Mouse (Mus musculus) MEL (cell line): ENCODE data around the gene Vmn1r200. TPM values are rescaled to one million over a fixed set of nuclear protein-coding genes. Genes with fewer than 3 reads are reported as not detected.

ENCODE experiments used
- DNase-seq: peaks from one replicate; pipeline ENCODE4 v3.0.0; 2011; ENCODE audit warnings: low read depth, low spot score
- H3K27ac ChIP-seq: 2 replicates; pipeline ENCODE4 v1.5.1; 2012; ENCODE audit warnings: low read depth, mild to moderate bottlenecking, control low read depth, low read length, moderate library complexity; ENCODE audit not compliant: control insufficient read depth
- H3K27me3 ChIP-seq, 2 experiments: fragments of 150-350 bp in 1 of 2; sonication (generic) in 1 of 2; 2 replicates each; pipeline ENCODE4 v1.6.1; 2012; ENCODE audit warnings: low read length in 2 of 2, mild to moderate bottlenecking in 2 of 2, improper control_type of control experiment in 1 of 2, moderate library complexity in 1 of 2; ENCODE audit not compliant: insufficient read depth in 2 of 2, control insufficient read depth in 1 of 2
- H3K36me3 ChIP-seq, 2 experiments: 2 replicates each; pipeline ENCODE4 v1.6.1; 2012 to 2014; ENCODE audit warnings: low read length in 2 of 2, improper control_type of control experiment in 1 of 2, inconsistent platforms in 1 of 2, mild to moderate bottlenecking in 1 of 2; ENCODE audit not compliant: insufficient read depth in 2 of 2, control insufficient read depth in 1 of 2
- H3K4me1 ChIP-seq, 2 experiments: fragments of 150-350 bp in 1 of 2; sonication (generic) in 1 of 2; 2 replicates each; pipeline ENCODE4 v1.6.1; 2012; ENCODE audit warnings: low read length in 2 of 2, improper control_type of control experiment in 1 of 2, mild to moderate bottlenecking in 1 of 2; ENCODE audit not compliant: insufficient read depth in 2 of 2, control insufficient read depth in 1 of 2
- H3K4me3 ChIP-seq, 2 experiments: fragments of 150-350 bp in 1 of 2; sonication (generic) in 1 of 2; 2 replicates each; pipeline ENCODE4 v1.5.1; 2012; ENCODE audit warnings: low read depth in 2 of 2, low read length in 2 of 2, mild to moderate bottlenecking in 2 of 2, moderate library complexity in 2 of 2, control low read depth in 1 of 2, improper control_type of control experiment in 1 of 2; ENCODE audit not compliant: control insufficient read depth in 1 of 2, insufficient read depth in 1 of 2
- H3K79me2 ChIP-seq: 2 replicates; pipeline ENCODE4 v1.6.1; 2012; ENCODE audit warnings: mild to moderate bottlenecking, low read length, moderate library complexity; ENCODE audit not compliant: control insufficient read depth, poor library complexity, insufficient read depth
- H3K9ac ChIP-seq: 2 replicates; pipeline ENCODE4 v1.6.1; 2012; ENCODE audit warnings: low read depth, mild to moderate bottlenecking, control low read depth, low read length, moderate library complexity; ENCODE audit not compliant: control insufficient read depth, poor library complexity, severe bottlenecking
- H3K9me3 ChIP-seq: fragments of 150-350 bp; sonication (generic); replicated peaks from 2 replicates; pipeline ENCODE4 v1.6.1; 2012; ENCODE audit warnings: mild to moderate bottlenecking, low read length, improper control_type of control experiment, moderate library complexity; ENCODE audit not compliant: insufficient read depth
- BHLHE40 ChIP-seq: IDR thresholded peaks from 2 replicates; pipeline ENCODE4 v1.6.1; 2012; ENCODE audit warnings: low read depth, mild to moderate bottlenecking, inconsistent platforms, low read length, improper control_type of control experiment, borderline replicate concordance
- EP300 ChIP-seq, 2 experiments: IDR thresholded peaks; 2 replicates each; pipeline ENCODE4 v1.6.1; 2011; ENCODE audit warnings: improper control_type of control experiment in 2 of 2, low read length in 2 of 2, low read depth in 1 of 2, mild to moderate bottlenecking in 1 of 2
- ETS1 ChIP-seq: IDR thresholded peaks from 2 replicates; pipeline ENCODE4 v1.6.1; 2012; ENCODE audit warnings: low read depth, mild to moderate bottlenecking, inconsistent platforms, low read length, improper control_type of control experiment, moderate library complexity
- GABPA ChIP-seq: IDR thresholded peaks from 2 replicates; pipeline ENCODE4 v1.6.1; 2012; ENCODE audit warnings: low read depth, mild to moderate bottlenecking, inconsistent platforms, low read length, improper control_type of control experiment, moderate library complexity
- GATA1 ChIP-seq: IDR thresholded peaks from 2 replicates; pipeline ENCODE4 v1.6.1; 2011; ENCODE audit warnings: low read depth, low read length, improper control_type of control experiment
- JUND ChIP-seq: IDR thresholded peaks from 2 replicates; pipeline ENCODE4 v1.6.1; 2011; ENCODE audit warnings: low read depth, mild to moderate bottlenecking, improper control_type of control experiment, low read length
- MAFK ChIP-seq: IDR thresholded peaks from 2 replicates; pipeline ENCODE4 v1.6.1; 2011; ENCODE audit warnings: low read depth, mild to moderate bottlenecking, low read length, improper control_type of control experiment, borderline replicate concordance
- NELFE ChIP-seq: IDR thresholded peaks from 2 replicates; pipeline ENCODE4 v1.6.1; 2011; ENCODE audit warnings: low read depth, low read length, improper control_type of control experiment
- NRF1 ChIP-seq: IDR thresholded peaks from 2 replicates; pipeline ENCODE4 v1.6.1; 2014; ENCODE audit warnings: low read depth, mild to moderate bottlenecking, inconsistent platforms, low read length, improper control_type of control experiment, moderate library complexity; ENCODE audit not compliant: poor library complexity, insufficient read depth, severe bottlenecking
- POLR2AphosphoS2 ChIP-seq: IDR thresholded peaks from 2 replicates; pipeline ENCODE4 v1.6.1; 2011; ENCODE audit warnings: low read length, improper control_type of control experiment
- RAD21 ChIP-seq: IDR thresholded peaks from 2 replicates; pipeline ENCODE4 v1.6.1; 2011; ENCODE audit warnings: mild to moderate bottlenecking, low read depth, low read length, improper control_type of control experiment
- RCOR1 ChIP-seq: IDR thresholded peaks from 2 replicates; pipeline ENCODE4 v1.6.1; 2012; ENCODE audit warnings: low read depth, mild to moderate bottlenecking, inconsistent platforms, low read length, improper control_type of control experiment
- SIN3A ChIP-seq: IDR thresholded peaks from 2 replicates; pipeline ENCODE4 v1.6.1; 2012; ENCODE audit warnings: low read length, improper control_type of control experiment, inconsistent platforms
- SMC3 ChIP-seq: IDR thresholded peaks from 2 replicates; pipeline ENCODE4 v1.6.1; 2011; ENCODE audit warnings: low read depth, low read length, improper control_type of control experiment
- TBP ChIP-seq: IDR thresholded peaks from 2 replicates; pipeline ENCODE4 v1.8.0; 2011; ENCODE audit warnings: low read depth, low read length, improper control_type of control experiment
- TCF12 ChIP-seq: IDR thresholded peaks from 2 replicates; pipeline ENCODE4 v1.6.1; 2014; ENCODE audit warnings: low read depth, mild to moderate bottlenecking, inconsistent platforms, low read length, improper control_type of control experiment, moderate library complexity
- UBTF ChIP-seq: IDR thresholded peaks from 2 replicates; pipeline ENCODE4 v1.6.1; 2012; ENCODE audit warnings: low read depth, mild to moderate bottlenecking, inconsistent platforms, low read length, improper control_type of control experiment, moderate library complexity, borderline replicate concordance; ENCODE audit not compliant: insufficient read depth
- USF2 ChIP-seq, 2 experiments: IDR thresholded peaks; 2 replicates each; pipeline ENCODE4 v1.6.1; 2011 to 2012; ENCODE audit warnings: improper control_type of control experiment in 2 of 2, low read length in 2 of 2, borderline replicate concordance in 1 of 2, inconsistent platforms in 1 of 2, low read depth in 1 of 2, mild to moderate bottlenecking in 1 of 2; ENCODE audit not compliant: insufficient read depth in 1 of 2
- ZMIZ1 ChIP-seq: IDR thresholded peaks from 2 replicates; pipeline ENCODE4 v1.6.1; 2012; ENCODE audit warnings: low read depth, mild to moderate bottlenecking, inconsistent platforms, low read length, improper control_type of control experiment, moderate library complexity
- polyA plus RNA-seq, 2 experiments: library from polyadenylated mRNA; stranded (reverse) in 1 of 2; unstranded in 1 of 2; fragments of >175 nt in 1 of 2; fragments of >200 nt in 1 of 2; gene quantifications; 2 replicates each; pipeline versions ENCODE4 v1.2.1 to v1.2.4; 2012; ENCODE audit warnings: low replicate concordance in 2 of 2, low read depth in 1 of 2; ENCODE audit not compliant: insufficient read length in 2 of 2, insufficient read depth in 1 of 2, missing spikeins in 1 of 2
- total RNA-seq: library from RNA; depleted of rRNA; stranded (reverse); fragments of 300-350 nt; gene quantifications from 2 replicates; pipeline ENCODE4 v1.2.3, GENCODE M21; 2012

Vmn1r200 gene
- total and polyA plus RNA-seq, 3 experiments = not detected

DNA sequence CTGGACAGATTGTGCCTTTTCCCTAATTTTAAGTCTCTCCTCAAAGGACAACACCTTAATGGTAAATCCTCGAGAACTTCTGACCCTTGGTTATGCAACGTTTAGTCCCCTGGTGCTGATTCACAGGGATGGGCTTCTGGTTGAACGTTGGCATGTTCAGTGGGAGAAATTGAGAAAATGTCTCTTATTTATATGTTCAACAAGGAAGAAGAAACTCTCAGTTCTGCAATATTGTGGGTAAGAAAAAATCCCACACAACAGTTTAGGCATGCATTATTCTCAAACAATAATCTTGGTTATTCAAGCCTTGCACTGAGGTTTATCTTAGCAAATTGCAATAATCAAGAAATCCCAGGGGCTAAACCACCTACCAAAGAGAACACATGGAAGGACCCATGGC, 6.8 kb upstream of the Vmn1r200 start:
- H3K79me2 ChIP-seq = no peaks in the 10 kb centered on the region
- no peaks in the 10 kb centered on the region for H3K27me3 ChIP-seq
- H3K36me3 ChIP-seq = no peaks in the 10 kb centered on the region
- H3K27ac ChIP-seq = no peak overlapping the region
- no peak overlapping the region for H3K4me3 ChIP-seq
- TF ChIP-seq GABPA = no peak
- TF ChIP-seq TCF12 = no peak
- no peak for TF ChIP-seq RAD21
- TF ChIP-seq BHLHE40 = no peak
- no peak for TF ChIP-seq TBP
- no peak for TF ChIP-seq SMC3
- TF ChIP-seq UBTF = no peak
- H3K9me3 ChIP-seq = no peaks in the 10 kb centered on the region
- H3K9ac ChIP-seq = no peak overlapping the region
- no peaks in the 10 kb centered on the region for H3K4me1 ChIP-seq
- no peak for DNase-seq

DNA sequence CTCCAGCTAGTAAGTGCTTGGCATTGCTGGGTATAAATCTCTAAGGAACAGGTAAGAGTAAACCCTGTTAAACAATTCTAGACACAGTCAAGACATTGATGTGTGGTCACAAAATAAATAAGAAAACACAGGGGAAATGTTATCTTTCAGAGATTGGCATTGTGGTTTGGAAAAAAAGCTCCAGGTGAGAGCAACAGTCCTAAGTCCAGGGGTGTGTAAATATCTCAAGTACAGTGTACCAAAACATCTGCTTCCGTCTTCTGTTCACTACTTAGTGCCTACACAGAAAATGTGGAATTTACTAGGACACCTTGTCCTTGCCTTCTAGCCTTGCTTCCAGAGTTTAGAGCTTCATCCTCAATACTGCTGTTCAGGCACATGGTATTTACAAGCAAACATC, 3.1 kb upstream of the Vmn1r200 start:
- H3K27me3 ChIP-seq = no peaks in the 10 kb centered on the region
- no peaks in the 10 kb centered on the region for H3K36me3 ChIP-seq
- H3K79me2 ChIP-seq = no peaks in the 10 kb centered on the region
- no peaks in the 10 kb centered on the region for H3K9me3 ChIP-seq
- H3K27ac ChIP-seq = no peak overlapping the region
- H3K4me3 ChIP-seq = no peak overlapping the region
- no peak for DNase-seq
- TF ChIP-seq NELFE (no peak), GATA1 (no peak), GABPA (no peak), RCOR1 (no peak), POLR2AphosphoS2 (no peak), USF2 (IDR thresholded peaks at IDR 0.05; ENCODE audit: borderline replicate concordance in 1 of 2, insufficient read depth in 1 of 2, low read depth in 1 of 2, low read length in 2 of 2) (no peak), JUND (no peak), TBP (no peak), NRF1 (no peak), MAFK (no peak), SIN3A (no peak), EP300 (IDR thresholded peaks at IDR 0.05; ENCODE audit: low read depth in 1 of 2, low read length in 2 of 2) (no peak), ETS1 (no peak), ZMIZ1 (no peak)
- H3K4me1 ChIP-seq = no peaks in the 10 kb centered on the region
- H3K9ac ChIP-seq = no peak overlapping the region
